Mouse (Mus musculus) stomach, embryonic 14.5 days (tissue): ENCODE data around the gene Atoh7. TPM values are rescaled to one million over a fixed set of nuclear protein-coding genes. Genes with fewer than 3 reads are reported as not detected.

ENCODE experiments used
- ATAC-seq: fragments of 200-750 bp; cut with Nextera tagmentation; 2 replicates; pipeline ENCODE4 v1.8.0; 2017; ENCODE audit warnings: low read depth, moderate TSS enrichment; ENCODE audit not compliant: insufficient number of reproducible peaks, insufficient read depth, low FRiP score
- H3K27ac ChIP-seq: fragments of 300-500 bp; sonication (generic); 2 replicates; pipeline ENCODE4 v1.5.1; 2014; ENCODE audit warnings: mild to moderate bottlenecking, low read length, moderate library complexity, mixed read lengths
- H3K27me3 ChIP-seq: fragments of 300-500 bp; sonication (generic); 2 replicates; pipeline ENCODE4 v1.6.1; 2014; ENCODE audit warnings: low read length, control low read depth, mixed read lengths; ENCODE audit not compliant: control insufficient read depth, insufficient read depth
- H3K36me3 ChIP-seq: fragments of 300-500 bp; sonication (generic); 2 replicates; pipeline ENCODE4 v1.6.1; 2014; ENCODE audit warnings: mild to moderate bottlenecking, control low read depth, low read length, moderate library complexity, mixed read lengths; ENCODE audit not compliant: control insufficient read depth, insufficient read depth
- H3K4me1 ChIP-seq: fragments of 300-500 bp; sonication (generic); 2 replicates; pipeline ENCODE4 v1.6.1; 2014; ENCODE audit warnings: low read length, control low read depth, mixed read lengths; ENCODE audit not compliant: control insufficient read depth, insufficient read depth
- H3K4me2 ChIP-seq: fragments of 300-500 bp; sonication (generic); replicated peaks from 2 replicates; pipeline ENCODE4 v1.6.1; 2014; ENCODE audit warnings: low read depth, low read length, control low read depth
- H3K4me3 ChIP-seq: fragments of 300-500 bp; sonication (generic); 2 replicates; pipeline ENCODE4 v1.5.1; 2014; ENCODE audit warnings: low read depth, low read length, control low read depth
- H3K9ac ChIP-seq: fragments of 300-500 bp; sonication (generic); replicated peaks from 2 replicates; pipeline ENCODE4 v1.6.1; 2014; ENCODE audit warnings: low read depth, mild to moderate bottlenecking, control low read depth, low read length, moderate library complexity, mixed read lengths
- H3K9me3 ChIP-seq: fragments of 300-500 bp; sonication (generic); 2 replicates; pipeline ENCODE4 v1.6.1; 2016; ENCODE audit warnings: low read depth, low read length, control low read depth; ENCODE audit not compliant: control insufficient read depth
- WGBS: fragments of 180-500 bp; shearing (Covaris S2); extraction: QIAGEN DNeasy Blood & Tissue Kit; methylation state at CpG from one replicate; pipeline ENCODE4 v1.1.7; 2014; 5-methylcytosine and 5-hydroxymethylcytosine counted together
- polyA plus RNA-seq: library from polyadenylated mRNA; unstranded; fragments of >200 nt; fragmentation: Nextera tagmentation; extraction: Ambion mirVana; gene quantifications from 2 replicates; pipeline ENCODE4 v1.2.1, GENCODE M21; 2014

The Atoh7 gene
- polyA plus RNA-seq, 1 experiment from 2014 or later = not detected

DNA sequence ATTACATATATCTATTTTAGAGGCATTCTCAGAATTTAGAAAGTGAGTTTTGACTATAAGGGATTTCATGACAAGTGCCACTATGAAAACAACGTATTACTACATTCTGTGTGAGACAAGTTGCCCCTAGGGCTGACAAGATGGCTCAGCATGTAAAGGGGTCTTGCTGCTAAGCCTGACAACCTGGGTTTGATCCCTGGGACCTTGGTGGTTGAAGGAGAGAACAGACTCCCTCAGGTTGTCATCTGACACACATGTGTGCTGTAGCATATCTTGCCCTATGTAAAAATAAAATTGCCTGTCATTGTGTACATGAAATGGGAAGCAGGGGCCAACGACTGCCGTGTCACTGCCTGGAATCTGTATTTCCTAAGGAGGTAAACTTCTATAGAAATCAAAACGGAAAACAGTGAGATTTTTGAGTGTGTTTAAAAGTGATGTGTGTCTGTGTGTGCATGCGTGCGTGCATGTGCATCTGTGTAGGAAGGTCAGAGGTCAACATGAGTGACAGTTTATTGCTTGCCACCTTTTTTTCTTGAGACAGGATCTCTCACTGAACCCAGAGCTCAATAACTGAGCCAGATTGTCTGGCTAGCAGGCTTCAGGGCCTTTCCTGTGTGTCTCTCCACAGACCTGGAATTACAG is 14.4 kb downstream of the Atoh7 start:
- ATAC-seq = no peak
- 80% methylated on average over 6 of the region's 6 CpGs for WGBS
- H3K4me2 ChIP-seq = no peak overlapping the region

DNA sequence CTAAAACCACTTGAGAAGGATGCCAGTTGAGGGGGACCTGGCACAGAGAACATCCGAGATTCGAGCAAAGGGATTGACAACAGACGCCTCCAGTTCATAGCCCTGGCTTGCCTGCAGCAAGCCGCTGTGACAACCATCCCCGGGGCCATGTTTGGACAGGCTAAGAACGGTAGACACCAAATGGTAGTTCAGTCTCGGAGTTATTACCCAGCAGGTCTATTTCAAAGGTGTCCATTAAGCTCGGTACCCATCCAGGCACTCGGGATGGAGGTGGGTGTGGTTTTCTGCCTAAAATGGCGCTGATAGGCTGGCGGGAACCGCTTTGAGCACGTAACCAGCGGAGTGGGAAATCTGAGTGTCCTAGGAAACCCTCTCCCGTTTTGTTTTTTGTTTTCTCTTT is 16.4 kb downstream of the Atoh7 start:
- Histone ChIP-seq H3K27me3 (no peaks in the 10 kb centered on the region), H3K36me3 (no peaks in the 10 kb centered on the region), H3K27ac (no peak overlapping the region), H3K4me2 (no peak overlapping the region), H3K9ac (no peak overlapping the region), H3K9me3 (no peaks in the 10 kb centered on the region), H3K4me1 (no peaks in the 10 kb centered on the region), H3K4me3 (no peak overlapping the region)
- ATAC-seq = no peak
- 87% methylated on average over 15 of the region's 15 CpGs for WGBS

More for the DNA sequence above, 14.4 kb downstream of the Atoh7 start:
- Histone ChIP-seq H3K27me3 (no peaks in the 10 kb centered on the region), H3K9me3 (no peaks in the 10 kb centered on the region), H3K36me3 (no peaks in the 10 kb centered on the region), H3K4me1 (no peaks in the 10 kb centered on the region), H3K9ac (no peak overlapping the region), H3K27ac (no peak overlapping the region), H3K4me3 (no peak overlapping the region)

DNA sequence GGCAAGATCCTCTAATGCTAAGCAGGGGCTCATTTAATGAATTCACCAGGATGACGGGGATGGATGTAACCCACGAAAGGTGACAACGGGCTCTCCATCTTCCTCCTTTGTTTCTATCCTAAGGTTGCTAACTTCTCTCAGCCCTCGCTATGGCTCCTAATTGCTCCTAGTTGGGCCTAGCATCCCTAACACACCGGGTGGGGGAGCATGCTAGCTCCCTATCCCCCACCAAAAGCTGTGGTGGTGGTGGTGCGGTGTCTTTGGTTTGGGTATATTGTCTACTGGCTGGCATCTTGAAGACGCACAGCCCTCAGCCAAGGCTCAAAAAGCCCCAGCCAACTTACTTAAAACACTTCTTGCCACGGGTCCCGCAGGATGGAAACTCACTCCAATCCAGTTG is 16.9 kb downstream of the Atoh7 start:
- Histone ChIP-seq H3K4me2 (no peak overlapping the region), H3K9ac (no peak overlapping the region), H3K9me3 (no peaks in the 10 kb centered on the region), H3K36me3 (no peaks in the 10 kb centered on the region), H3K4me1 (no peaks in the 10 kb centered on the region), H3K27ac (no peak overlapping the region), H3K4me3 (no peak overlapping the region), H3K27me3 (no peaks in the 10 kb centered on the region)
- no peak for ATAC-seq
- WGBS = 93% methylated on average over 9 of the region's 9 CpGs

DNA sequence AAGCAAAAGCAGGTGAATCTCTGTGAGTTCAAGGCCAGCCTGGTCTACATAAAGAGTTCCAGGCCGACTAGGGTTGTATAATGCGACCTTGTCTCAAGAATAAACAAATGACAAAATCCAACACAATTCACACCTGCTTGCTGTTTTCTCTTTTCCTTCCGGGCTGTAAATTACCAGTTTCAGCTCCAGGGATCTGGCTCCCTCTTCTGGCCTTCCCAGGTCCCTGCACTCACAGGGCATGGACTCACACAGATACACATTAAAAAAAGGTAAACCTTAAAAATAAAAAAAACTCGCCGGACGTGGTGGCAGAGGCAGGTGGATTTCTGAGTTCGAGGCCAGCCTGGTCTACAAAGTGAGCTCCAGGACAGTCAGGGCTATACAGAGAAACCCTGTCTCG is 18.1 kb downstream of the Atoh7 start:
- no peaks in the 10 kb centered on the region for H3K36me3 ChIP-seq

DNA sequence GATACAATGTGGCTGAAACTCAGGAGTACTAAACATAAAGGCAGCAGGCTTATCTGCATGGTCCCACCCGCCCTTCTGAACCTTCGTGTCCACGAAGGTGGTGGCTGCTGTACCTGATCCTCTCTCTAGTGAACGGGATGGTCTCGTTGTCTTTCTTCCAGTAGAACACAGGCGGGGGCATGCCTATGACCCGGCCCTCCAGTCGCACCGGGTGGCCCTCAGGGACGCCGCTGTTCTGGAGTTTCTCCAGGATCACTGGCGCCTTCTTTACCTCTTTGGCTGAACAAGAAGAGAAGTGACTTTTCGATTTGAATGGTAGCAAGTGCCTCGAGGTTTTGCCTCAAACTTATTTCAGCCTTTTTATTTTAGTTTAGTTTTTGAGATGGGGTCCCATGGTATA is 20.5 kb downstream of the Atoh7 start:
- H3K27me3 ChIP-seq = no peaks in the 10 kb centered on the region
- WGBS = 78% methylated on average over 14 of the region's 14 CpGs
- H3K36me3 ChIP-seq = no peaks in the 10 kb centered on the region
- no peak overlapping the region for H3K4me3 ChIP-seq
- H3K9ac ChIP-seq = no peak overlapping the region
- H3K4me1 ChIP-seq = no peaks in the 10 kb centered on the region
- H3K27ac ChIP-seq = no peak overlapping the region
- H3K4me2 ChIP-seq = no peak overlapping the region
- H3K9me3 ChIP-seq = no peaks in the 10 kb centered on the region
- ATAC-seq = no peak

More for the DNA sequence above, 18.1 kb downstream of the Atoh7 start:
- no peaks in the 10 kb centered on the region for H3K27me3 ChIP-seq
- no peak overlapping the region for H3K4me2 ChIP-seq
- H3K9ac ChIP-seq = no peak overlapping the region
- H3K27ac ChIP-seq = no peak overlapping the region
- WGBS = 95% methylated on average over 8 of the region's 8 CpGs
- ATAC-seq = no peak
- H3K4me1 ChIP-seq = no peaks in the 10 kb centered on the region
- H3K4me3 ChIP-seq = no peak overlapping the region
- no peaks in the 10 kb centered on the region for H3K9me3 ChIP-seq

DNA sequence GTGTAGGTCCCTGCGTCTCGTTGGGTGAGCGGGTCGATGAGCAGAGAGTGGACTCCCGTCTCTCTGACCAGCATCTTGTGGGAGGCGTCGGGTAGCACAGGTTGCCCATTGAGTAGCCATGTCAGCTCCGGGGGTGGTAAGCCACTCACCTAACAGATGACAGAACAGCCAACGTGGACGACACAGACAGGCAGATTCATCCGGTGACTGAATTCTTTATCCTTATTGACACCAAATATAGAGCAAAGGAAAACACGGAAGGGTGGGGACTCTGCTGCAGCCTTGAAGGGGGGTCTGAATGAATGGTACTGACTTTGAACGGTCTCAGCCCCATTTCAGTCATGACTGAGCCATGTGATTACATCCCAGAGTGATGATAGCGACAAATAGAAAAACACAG is 22.5 kb downstream of the Atoh7 start:
- WGBS = 84% methylated on average over 14 of the region's 14 CpGs

DNA sequence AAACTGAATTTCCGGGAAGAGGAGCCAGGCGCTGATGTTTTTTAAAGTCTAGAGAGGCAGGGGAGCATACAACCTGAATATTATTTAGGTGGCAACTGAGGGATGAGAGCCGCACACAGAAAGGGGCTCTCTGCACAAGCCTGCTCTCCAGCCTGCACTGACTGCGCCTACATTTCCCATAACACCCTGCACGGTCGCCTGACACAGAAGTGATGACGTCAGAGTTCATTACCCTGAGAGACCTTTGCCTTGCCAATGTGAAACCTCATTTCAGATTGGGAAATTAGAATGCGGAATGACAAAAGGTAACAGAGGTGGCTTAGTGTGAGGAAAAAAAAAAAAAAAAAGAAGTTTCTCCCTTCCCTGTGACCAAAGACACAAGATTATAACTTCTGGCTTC is 23.1 kb downstream of the Atoh7 start:
- H3K4me2 ChIP-seq = no peak overlapping the region
- WGBS = 31% methylated on average over 8 of the region's 8 CpGs
- ATAC-seq = no peak
- no peaks in the 10 kb centered on the region for H3K4me1 ChIP-seq
- no peaks in the 10 kb centered on the region for H3K9me3 ChIP-seq
- H3K27me3 ChIP-seq = no peaks in the 10 kb centered on the region
- no peak overlapping the region for H3K4me3 ChIP-seq
- H3K27ac ChIP-seq = no peak overlapping the region
- H3K36me3 ChIP-seq = no peaks in the 10 kb centered on the region
- H3K9ac ChIP-seq = no peak overlapping the region

More for the DNA sequence above, 22.5 kb downstream of the Atoh7 start:
- no peak for ATAC-seq
- H3K4me3 ChIP-seq = no peak overlapping the region
- no peak overlapping the region for H3K9ac ChIP-seq
- H3K36me3 ChIP-seq = no peaks in the 10 kb centered on the region
- H3K27ac ChIP-seq = no peak overlapping the region
- no peak overlapping the region for H3K4me2 ChIP-seq
- H3K9me3 ChIP-seq = no peaks in the 10 kb centered on the region
- no peaks in the 10 kb centered on the region for H3K4me1 ChIP-seq
- no peaks in the 10 kb centered on the region for H3K27me3 ChIP-seq

DNA sequence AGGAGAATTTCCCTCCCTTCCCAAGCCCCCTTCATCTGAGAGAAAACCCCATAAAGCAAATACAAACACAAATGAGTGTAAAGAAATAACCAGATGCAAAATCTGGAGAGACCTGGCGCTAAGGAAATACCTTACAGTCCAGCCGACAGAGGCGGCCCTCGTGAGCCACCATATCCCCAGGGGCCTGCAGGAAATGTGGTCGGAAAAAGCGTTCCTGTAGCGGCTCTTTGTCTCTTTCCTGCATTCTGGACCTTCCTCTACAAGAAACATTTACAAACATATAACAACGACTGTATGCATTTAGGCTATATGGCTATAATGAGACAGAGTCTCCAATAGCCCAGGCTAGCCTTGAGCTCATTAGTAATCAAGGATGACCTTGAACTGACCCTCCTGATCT is 23.7 kb downstream of the Atoh7 start:
- H3K36me3 ChIP-seq = no peaks in the 10 kb centered on the region
- no peak overlapping the region for H3K9ac ChIP-seq
- H3K27me3 ChIP-seq = no peaks in the 10 kb centered on the region
- 84% methylated on average over 8 of the region's 8 CpGs for WGBS
- H3K9me3 ChIP-seq = no peaks in the 10 kb centered on the region
- no peak for ATAC-seq
- H3K4me2 ChIP-seq = no peak overlapping the region
- H3K4me1 ChIP-seq = no peaks in the 10 kb centered on the region
- H3K4me3 ChIP-seq = no peak overlapping the region
- H3K27ac ChIP-seq = no peak overlapping the region

DNA sequence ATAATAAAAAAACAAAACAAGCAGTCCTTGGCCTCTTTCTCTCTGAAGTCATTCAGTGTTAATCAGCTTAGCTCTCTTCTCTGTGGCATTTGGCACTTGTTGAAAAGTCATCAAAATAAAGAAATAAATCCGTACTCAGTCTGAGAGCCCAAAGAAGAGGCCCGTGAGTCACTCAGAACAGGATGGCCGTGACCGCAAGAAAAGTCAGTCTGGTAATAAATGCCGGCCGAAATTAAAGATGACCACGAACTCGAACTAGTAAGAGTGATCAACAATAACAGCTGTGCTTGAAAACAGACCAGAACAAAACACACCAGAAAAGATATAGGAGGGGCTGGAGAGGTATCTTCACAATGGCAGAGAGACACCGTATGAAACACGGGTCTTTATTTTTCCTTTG is 24.6 kb downstream of the Atoh7 start:
- H3K4me3 ChIP-seq = no peak overlapping the region
- no peaks in the 10 kb centered on the region for H3K9me3 ChIP-seq
- H3K27me3 ChIP-seq = no peaks in the 10 kb centered on the region
- 93% methylated on average over 10 of the region's 10 CpGs for WGBS
- no peaks in the 10 kb centered on the region for H3K4me1 ChIP-seq
- H3K36me3 ChIP-seq = no peaks in the 10 kb centered on the region
- no peak overlapping the region for H3K9ac ChIP-seq
- ATAC-seq = no peak
- no peak overlapping the region for H3K4me2 ChIP-seq
- H3K27ac ChIP-seq = no peak overlapping the region
